Comparison of ENCODE assay signal across 8 mouse cellular contexts in the genomic region with DNA sequence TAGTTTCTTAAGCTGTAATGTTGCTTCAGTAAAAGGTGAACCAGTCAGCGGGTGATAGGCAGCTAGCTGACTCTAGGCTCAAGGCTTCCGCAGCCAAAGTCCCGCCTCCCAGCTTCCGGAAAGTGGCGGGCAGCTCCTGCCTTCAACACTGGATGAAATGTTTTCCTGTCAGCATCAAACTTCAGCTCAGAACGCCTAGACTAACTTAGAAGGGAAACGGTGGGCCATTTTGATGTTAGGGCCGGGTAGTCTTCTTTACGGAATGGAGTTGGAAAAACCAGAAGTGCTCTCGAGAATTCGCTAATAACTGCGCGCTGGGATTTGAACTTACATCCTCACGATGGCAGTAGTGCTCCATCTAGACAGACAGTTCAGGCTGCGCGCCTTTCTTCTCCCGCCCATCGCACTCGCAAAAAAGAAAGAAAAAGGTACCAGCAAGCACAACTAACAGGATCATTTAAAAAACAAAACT.
DNase-seq lines count a peak whose midpoint lies in the region; ATAC-seq and TF ChIP-seq lines count a peak whose summit lies in the region.

No protein-coding gene starts in this region.

- TF ChIP-seq POLR2A in CH12.LX (IDR thresholded peaks at IDR 0.05; ENCODE audit: low read depth, low read length), result no peak

- peaks cover 0 to 9% of the 10 kb centered on the region in 2 experiments; a peak in 2 of 4 replicates for H3K4me1 ChIP-seq in CH12.LX (ENCODE audit: control insufficient read depth in 1 of 2, insufficient read depth in 2 of 2)
- no peaks in the 10 kb centered on the region for H3K4me1 ChIP-seq in heart, embryonic 16.5 days (ENCODE audit: control insufficient read depth, insufficient read depth, low read length)
- H3K4me1 ChIP-seq in liver, embryonic 11.5 days (replicated peaks; ENCODE audit: control insufficient read depth, insufficient read depth, low read length), result no peaks in the 10 kb centered on the region
- no peaks in the 10 kb centered on the region for H3K4me1 ChIP-seq in neural tube, embryonic 11.5 days (ENCODE audit: control insufficient read depth, insufficient read depth, low read length)

- no peaks in the 10 kb centered on the region for H3K9me3 ChIP-seq in CH12.LX (replicated peaks; ENCODE audit: low read length)
- no peaks in the 10 kb centered on the region for H3K9me3 ChIP-seq in heart, embryonic 16.5 days (replicated peaks; ENCODE audit: control insufficient read depth, low read length)
- H3K9me3 ChIP-seq in liver, embryonic 11.5 days (ENCODE audit: control insufficient read depth, low read length), result no peaks in the 10 kb centered on the region
- H3K9me3 ChIP-seq in neural tube, embryonic 11.5 days (ENCODE audit: control insufficient read depth, low read length), result no peaks in the 10 kb centered on the region

- no peak for TF ChIP-seq EP300 in CH12.LX (IDR thresholded peaks at IDR 0.05; ENCODE audit: low read length)

- no peak overlapping the region for H3K9ac ChIP-seq in CH12.LX (ENCODE audit: insufficient read depth, low read depth)
- no peak overlapping the region for H3K9ac ChIP-seq in heart, embryonic 16.5 days (ENCODE audit: low read length)
- no peak overlapping the region for H3K9ac ChIP-seq in liver, embryonic 11.5 days (ENCODE audit: low read depth, low read length)
- H3K9ac ChIP-seq in neural tube, embryonic 11.5 days (ENCODE audit: low read length), result no peak overlapping the region

- peaks cover 0 to 17% of the 10 kb centered on the region in 2 experiments for H3K36me3 ChIP-seq in CH12.LX (replicated peaks in 1 of 2; ENCODE audit: control insufficient read depth in 1 of 2, insufficient read depth in 1 of 2, low read length in 1 of 2)
- H3K36me3 ChIP-seq in heart, embryonic 16.5 days (ENCODE audit: control insufficient read depth, insufficient read depth), result peaks cover 2% of the 10 kb centered on the region; the same call in 1 of the 2 replicates
- peaks cover 4% of the 10 kb centered on the region; the same call in 1 of the 2 replicates for H3K36me3 ChIP-seq in liver, embryonic 11.5 days (ENCODE audit: control insufficient read depth, insufficient read depth, low read length)
- H3K36me3 ChIP-seq in neural tube, embryonic 11.5 days (ENCODE audit: control insufficient read depth, insufficient read depth, low read length), result no peaks in the 10 kb centered on the region

- DNase-seq in gastrocnemius, postnatal 14 days, result peak; percentile 76
- no peak for DNase-seq in gastrocnemius, adult 18-20 months (ENCODE audit: low spot score)
- DNase-seq in CH12.LX (ENCODE audit: extremely low read depth), result no peak
- peak; percentile 47 for DNase-seq in embryo, embryonic 11 days
- peak; percentile 49 for DNase-seq in liver, embryonic 11.5 days (ENCODE audit: low spot score)
- peak; percentile 72 for DNase-seq in neural tube, embryonic 11.5 days (ENCODE audit: low spot score)
- DNase-seq in adipocyte (ENCODE audit: low spot score), result no peak

- dilution Hi-C loops in CH12.LX (cut with MboI; ENCODE audit: extremely low pct_ligation_motif_present, extremely low pct_unique_long_range_greater_than_20kb, low sequenced_read_pairs), result no loop called here

- no peaks in the 10 kb centered on the region for H3K27me3 ChIP-seq in CH12.LX (replicated peaks)
- no peaks in the 10 kb centered on the region for H3K27me3 ChIP-seq in heart, embryonic 16.5 days (ENCODE audit: control insufficient read depth, insufficient read depth, low read length)
- H3K27me3 ChIP-seq in liver, embryonic 11.5 days (replicated peaks; ENCODE audit: control insufficient read depth, insufficient read depth, low read length), result no peaks in the 10 kb centered on the region
- H3K27me3 ChIP-seq in neural tube, embryonic 11.5 days (ENCODE audit: control insufficient read depth, insufficient read depth, low read length), result no peaks in the 10 kb centered on the region

- no peak overlapping the region for H3K27ac ChIP-seq in CH12.LX (ENCODE audit: insufficient read depth, low read depth)
- H3K27ac ChIP-seq in heart, embryonic 16.5 days (ENCODE audit: low read length), result no peak overlapping the region
- no peak overlapping the region for H3K27ac ChIP-seq in liver, embryonic 11.5 days (ENCODE audit: low read depth, low read length)
- H3K27ac ChIP-seq in neural tube, embryonic 11.5 days (ENCODE audit: low read depth, low read length), result no peak overlapping the region

- intact Hi-C loops in gastrocnemius, postnatal 14 days (cut with DNase I; ENCODE audit: low total_unique reads), result no loop called here

- TF ChIP-seq RAD21 in CH12.LX (IDR thresholded peaks at IDR 0.05; ENCODE audit: low read depth, low read length), result no peak; the same call in 1 of the 2 replicates

- H3K4me3 ChIP-seq in CH12.LX (replicated peaks in 1 of 3; ENCODE audit: low read depth in 2 of 3, low read length in 2 of 3, poor library complexity in 1 of 3), result no peak overlapping the region
- peak overlapping the region; percentile 41 for H3K4me3 ChIP-seq in heart, embryonic 16.5 days (ENCODE audit: low read length)
- peak overlapping the region; percentile 15; the same call in 1 of the 2 replicates for H3K4me3 ChIP-seq in liver, embryonic 11.5 days (ENCODE audit: low read depth, low read length)
- H3K4me3 ChIP-seq in neural tube, embryonic 11.5 days (ENCODE audit: low read depth, low read length), result no peak overlapping the region

- WGBS in heart, embryonic 16.5 days, result 68% methylated on average over 19 of the region's 19 CpGs
- 66% methylated on average over 19 of the region's 19 CpGs for WGBS in liver, embryonic 11.5 days
- 66% methylated on average over 19 of the region's 19 CpGs for WGBS in neural tube, embryonic 11.5 days

- no peaks in the 10 kb centered on the region for H3K79me2 ChIP-seq in CH12.LX (replicated peaks; ENCODE audit: control insufficient read depth, extremely low read depth, insufficient read depth, poor library complexity, severe bottlenecking)

- no peak overlapping the region for H3K4me2 ChIP-seq in CH12.LX (ENCODE audit: insufficient read depth, low read depth, poor library complexity, severe bottlenecking)
- 0 out of 2 replicates have a peak overlapping the region, but pooled peaks have one; percentile 20 for H3K4me2 ChIP-seq in heart, embryonic 16.5 days (ENCODE audit: low read depth, low read length)
- H3K4me2 ChIP-seq in liver, embryonic 11.5 days, result no peak overlapping the region
- H3K4me2 ChIP-seq in neural tube, embryonic 11.5 days (ENCODE audit: low read depth), result no peak overlapping the region

- ATAC-seq in heart, embryonic 16.5 days (replicated peaks; ENCODE audit: extremely low read depth, insufficient read depth, low FRiP score), result no peak
- ATAC-seq in liver, embryonic 11.5 days (replicated peaks; ENCODE audit: low FRiP score), result no peak
- no peak for ATAC-seq in neural tube, embryonic 11.5 days (ENCODE audit: insufficient read depth, low FRiP score, low TSS enrichment)

- no peak for TF ChIP-seq CTCF in CH12.LX (conservative IDR thresholded peaks at IDR 0.05 in 1 of 2, IDR thresholded peaks at IDR 0.05 in 1 of 2; ENCODE audit: low read depth in 2 of 2, low read length in 2 of 2)

- in situ Hi-C loops in CH12.LX (cut with MboI; ENCODE audit: low pct_ligation_motif_present, low pct_unique_long_range_greater_than_20kb, low sequenced_read_pairs), result no loop called here

TF ChIP-seq in CH12.LX, 34 proteins besides CTCF, POLR2A, EP300 and RAD21:
- TF ChIP-seq ZNF384 (IDR thresholded peaks at IDR 0.05; ENCODE audit: low read depth, low read length), result peak; percentile 28; the same call in 1 of the 2 replicates
- TF ChIP-seq JUND (conservative IDR thresholded peaks at IDR 0.05; ENCODE audit: low read depth, low read length), result no peak
TF ChIP-seq in CH12.LX: peak in this region for 1.

Comparison
In these comparisons a context has a peak if more than half of its experiments do, and no peak if none do; other contexts are left out.
1. DNase-seq: peak in gastrocnemius, postnatal 14 days (single experiment), embryo, embryonic 11 days (single experiment), liver, embryonic 11.5 days (single experiment) and neural tube, embryonic 11.5 days (single experiment); none in gastrocnemius, adult 18-20 months (single experiment), CH12.LX (single experiment) and adipocyte (single experiment).
2. H3K4me3 ChIP-seq: peak in heart, embryonic 16.5 days (single experiment) and liver, embryonic 11.5 days (single experiment); none in CH12.LX (0 of 3) and neural tube, embryonic 11.5 days (single experiment).